Mouse (Mus musculus) testis, postnatal 14 days (tissue): ENCODE measurements around the gene Glb1l3.
"Not testable (repeated sequence)": the region's sequence is repeated elsewhere in the genome, so short reads cannot be mapped to it uniquely, and the experiment has no call there.

Experiments
- DNase-seq: peaks from one replicate; pipeline ENCODE4 v3.0.0; 2021; ENCODE audit warnings: low spot score

Glb1l3 gene

DNA sequence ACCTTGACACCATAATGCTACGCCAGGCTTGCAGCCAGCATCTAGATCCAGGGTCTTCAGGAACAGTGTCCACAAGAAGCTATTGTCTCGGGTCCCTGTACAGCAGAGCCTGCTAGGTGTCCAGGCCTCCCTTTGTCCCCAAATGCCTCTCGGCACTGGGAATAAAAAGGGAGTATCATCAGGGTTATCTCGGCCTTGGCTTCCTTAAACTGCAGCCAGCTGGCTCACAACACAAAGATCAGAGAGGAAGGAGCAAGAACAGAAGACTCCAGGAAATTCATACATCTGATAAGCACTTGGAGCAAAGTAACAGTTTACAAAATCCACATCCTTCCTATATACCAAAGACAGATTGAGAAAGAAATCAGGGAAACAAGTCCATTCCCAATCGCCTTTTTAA lies at the start of gene Glb1l3:
TSS of gene Glb1l3 (minus strand) at position 140 of the 400 bp plus-strand sequence.
- DNase-seq: peak; percentile 77

DNA sequence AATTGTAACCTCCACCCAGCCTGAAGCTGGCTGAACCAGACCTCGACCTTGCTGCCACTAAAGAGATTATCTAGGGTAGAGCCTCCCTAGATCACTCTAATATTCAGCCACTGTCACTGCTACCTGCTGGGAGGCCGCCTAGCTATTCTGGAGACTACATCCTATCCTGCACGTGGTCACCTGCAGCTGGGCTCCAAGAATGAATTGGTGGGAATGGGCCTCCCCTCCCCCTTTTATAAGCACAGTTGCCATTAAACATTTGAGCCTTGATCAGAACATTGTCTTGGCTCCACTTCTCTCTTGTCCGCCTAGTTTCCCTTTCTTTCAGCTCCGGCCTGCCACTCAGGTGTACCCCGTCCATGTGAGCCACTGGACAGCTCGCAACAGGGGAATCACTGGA lies 9.2 kb upstream of the Glb1l3 start:
- not testable (repeated sequence) for DNase-seq

DNA sequence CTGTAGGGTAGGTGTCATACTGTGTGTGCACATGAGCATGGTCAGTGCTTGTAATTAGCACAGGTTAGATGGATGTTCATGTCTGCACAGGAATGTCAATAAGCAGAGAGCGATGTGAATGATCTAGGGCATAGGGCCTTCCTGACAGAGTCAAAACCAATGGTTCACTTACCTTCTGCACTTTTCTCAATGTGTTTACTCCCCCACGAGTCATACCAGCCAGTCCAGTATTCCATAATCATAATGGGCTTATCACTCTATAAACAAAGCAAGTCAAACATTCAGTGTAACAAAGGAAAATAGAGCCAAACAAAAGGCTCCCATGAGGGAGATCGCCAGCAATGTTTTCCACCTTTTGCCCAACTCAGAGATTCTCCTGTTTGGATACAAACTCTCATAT lies 29.6 kb downstream of the Glb1l3 start:
- DNase-seq: no peak

DNA sequence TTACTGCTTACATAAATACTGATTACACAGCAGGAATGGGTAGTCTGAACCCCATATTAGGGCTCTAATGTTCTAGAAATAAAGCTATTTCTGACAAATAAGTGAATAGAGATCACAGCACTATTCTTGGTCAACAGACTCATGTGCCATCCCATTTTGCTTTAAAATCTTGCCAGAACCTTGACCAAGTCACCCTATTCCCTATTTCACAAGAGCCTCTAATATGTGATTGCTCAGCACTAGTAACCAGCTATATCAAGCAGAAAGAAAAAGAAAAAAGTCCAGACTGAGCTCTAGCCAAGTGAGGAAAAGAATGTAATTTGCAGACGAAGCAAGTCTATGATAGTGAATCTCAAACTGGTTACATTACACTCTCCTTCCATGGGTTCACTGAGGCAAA lies 40.7 kb downstream of the Glb1l3 start:
- DNase-seq: no peak

DNA sequence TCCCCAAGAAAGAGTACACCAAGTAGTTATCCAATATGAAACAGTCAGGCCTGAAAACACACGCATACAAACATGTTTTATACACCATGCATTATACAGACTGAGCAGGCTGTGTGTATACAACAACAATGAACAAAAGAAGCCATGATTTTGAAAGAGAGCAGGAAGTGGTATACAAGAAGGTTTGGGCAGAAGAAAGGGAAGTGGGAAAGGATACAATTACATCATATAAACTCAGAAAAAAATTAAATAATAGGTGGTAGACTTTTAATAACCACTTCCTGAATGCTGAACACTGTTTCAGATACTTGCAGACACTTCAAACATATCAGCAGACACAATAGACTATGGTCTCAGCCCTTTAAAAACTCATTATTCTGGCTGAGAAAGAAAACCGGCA lies 52.0 kb downstream of the Glb1l3 start:
- no peak for DNase-seq

DNA sequence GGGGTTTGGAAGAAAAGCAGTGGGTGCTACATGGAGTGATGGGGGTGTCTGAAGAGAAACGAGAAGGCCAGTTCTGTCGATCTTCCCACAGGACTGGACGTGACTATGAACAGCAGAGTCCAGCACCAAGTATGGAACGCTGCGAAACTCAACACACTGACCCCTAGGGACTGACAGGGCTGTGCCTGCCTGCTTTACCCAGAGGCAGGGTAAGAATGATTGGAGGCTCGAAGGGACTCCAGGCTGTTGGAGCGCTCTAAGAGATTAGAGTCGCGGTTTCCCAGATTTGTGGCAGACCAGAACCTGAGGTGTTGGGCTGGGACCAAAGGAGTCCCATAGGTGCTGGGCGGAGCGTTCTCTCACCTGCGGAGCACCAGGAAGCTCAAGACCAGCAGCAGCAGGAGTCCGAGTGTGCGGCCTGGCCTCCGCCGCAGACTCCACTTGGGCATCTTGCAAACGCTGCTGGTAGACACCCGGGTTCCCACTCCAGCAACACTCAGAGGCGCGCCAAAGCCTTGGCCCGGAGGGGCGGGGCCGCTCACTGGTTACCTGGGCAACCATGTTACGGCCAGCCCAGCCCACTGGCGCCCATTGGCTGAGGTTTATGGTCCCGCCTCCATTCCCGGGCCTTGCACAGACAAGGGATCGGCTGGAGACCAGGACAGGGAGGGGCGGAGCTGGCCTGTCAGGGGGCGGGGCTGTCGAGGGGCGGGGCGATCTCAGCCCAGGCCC lies 54.6 kb downstream of the Glb1l3 start, which contains the start of gene Glb1l2:
TSS of gene Glb1l2 (minus strand) at position 534 of the 732 bp plus-strand sequence.
- peak; percentile 96 for DNase-seq

DNA sequence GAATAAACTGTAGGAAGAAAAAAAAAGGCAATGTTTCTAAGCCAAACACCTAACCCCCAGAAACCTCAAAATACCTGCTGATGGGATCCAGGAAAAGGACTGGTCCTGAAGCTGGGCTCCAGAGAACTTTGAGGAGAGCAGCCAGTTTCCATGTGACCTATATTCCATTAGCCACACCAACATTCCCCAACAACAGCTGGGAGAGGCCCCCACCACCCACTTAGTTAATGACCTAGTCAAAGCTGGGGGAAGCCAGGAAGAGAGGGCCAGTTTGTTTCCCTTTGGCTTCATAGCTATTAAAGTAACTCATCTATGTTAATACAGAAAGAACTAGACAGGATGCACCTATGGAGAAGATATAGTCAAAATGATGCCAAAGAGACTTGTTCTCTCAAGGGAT lies 56.4 kb downstream of the Glb1l3 start:
- no peak for DNase-seq

DNA sequence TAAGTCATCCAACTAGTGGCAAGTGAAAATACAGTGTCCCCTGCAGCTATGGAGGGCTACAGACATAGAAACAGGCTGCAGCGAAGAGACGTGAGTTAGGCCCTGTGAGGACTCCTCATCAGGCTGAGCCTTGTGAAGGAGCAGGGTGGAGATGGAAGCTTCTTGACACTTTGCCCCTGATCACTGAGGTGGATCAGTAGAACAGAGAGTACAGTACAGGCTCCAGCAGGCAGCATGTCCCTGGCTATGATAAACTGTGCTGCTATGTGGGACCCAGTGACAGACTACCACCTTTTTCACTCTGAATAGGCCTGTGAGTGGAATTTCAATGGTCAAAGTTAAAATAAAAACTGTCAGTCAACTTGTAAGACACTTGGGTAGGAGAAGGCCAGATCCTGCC lies 60.3 kb downstream of the Glb1l3 start:
- no peak for DNase-seq

DNA sequence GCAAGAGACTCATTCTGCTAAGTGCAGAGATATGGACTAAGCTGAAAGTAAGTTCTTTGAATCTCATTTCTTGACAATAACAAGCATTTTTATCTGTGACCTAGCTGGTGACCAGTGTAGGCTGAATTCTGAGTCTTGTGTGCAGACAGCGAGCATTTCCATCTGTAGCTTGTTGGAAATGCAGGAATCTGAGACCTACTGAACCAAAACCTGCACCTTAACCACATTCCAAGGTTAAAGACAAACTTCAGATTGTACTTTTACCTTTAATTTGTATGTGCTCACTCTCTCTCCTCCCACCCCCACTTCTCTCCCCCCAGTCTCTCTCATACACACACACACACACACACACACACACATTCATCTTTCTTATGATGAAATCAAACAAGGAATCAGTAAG lies 62.0 kb downstream of the Glb1l3 start:
- no peak for DNase-seq

DNA sequence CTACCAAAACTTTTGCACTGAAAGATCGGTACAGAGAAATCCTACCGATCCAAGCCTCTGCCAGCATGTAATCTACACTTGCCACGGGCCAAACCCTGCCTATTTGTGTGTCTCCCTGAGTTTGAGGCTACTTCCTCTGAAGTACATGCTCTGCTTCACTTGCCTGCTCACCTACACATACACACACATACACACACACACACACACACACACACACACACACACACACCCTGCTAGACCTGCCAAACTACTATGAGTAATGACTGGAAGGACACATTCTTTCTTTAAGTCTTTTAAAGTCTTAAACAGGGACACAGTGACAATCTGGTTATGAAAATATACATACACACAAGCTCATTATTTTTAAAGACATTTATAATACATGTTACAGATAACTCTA lies 62.5 kb downstream of the Glb1l3 start:
- DNase-seq: no peak

DNA sequence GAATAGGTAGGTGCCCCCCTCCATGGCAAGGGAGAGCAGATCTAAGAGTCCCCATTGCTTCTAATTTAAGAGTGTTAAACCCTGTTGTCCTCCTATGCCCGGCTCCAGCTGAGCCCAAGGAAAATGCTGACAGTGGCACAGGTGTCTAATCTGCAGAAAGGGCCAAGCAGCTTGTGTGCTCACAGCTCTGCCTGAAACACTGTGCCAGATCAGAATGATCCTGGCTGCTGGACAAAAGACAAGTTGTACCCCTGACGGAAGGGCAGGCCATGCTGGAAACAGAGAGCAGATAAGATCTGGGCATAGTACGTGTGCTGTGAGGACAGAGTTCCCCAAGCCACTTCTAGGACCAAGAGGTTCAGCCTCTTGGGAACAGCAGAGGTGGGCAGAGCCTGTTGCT lies 67.9 kb downstream of the Glb1l3 start:
- peak; percentile 30 for DNase-seq

DNA sequence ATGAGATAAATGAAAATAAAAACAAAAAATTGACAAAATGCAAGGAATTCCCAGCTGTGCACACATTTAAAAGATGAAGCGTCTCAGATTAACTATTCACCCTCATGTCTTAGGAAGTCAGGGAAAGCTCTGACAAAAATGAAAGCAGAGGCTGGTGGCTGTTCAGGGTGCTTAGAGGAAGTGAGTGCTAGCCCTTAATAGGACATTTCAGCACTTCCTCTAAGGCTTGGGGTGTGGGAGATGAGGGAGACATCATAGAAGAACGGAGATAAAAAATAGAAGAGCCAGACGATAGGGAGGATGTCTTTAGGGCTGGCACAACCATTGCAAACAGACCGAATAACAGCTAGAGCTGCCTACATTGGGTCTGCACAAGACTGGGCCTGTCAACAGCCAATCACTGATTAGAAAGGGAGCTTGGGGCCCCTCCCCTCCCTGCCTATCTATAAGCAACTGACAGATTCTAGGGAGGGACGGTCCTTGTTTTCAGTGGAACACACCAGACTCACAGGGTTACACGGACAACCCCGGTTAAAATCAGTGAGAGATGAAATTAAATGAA lies 77.2 kb downstream of the Glb1l3 start:
- no peak for DNase-seq

DNA sequence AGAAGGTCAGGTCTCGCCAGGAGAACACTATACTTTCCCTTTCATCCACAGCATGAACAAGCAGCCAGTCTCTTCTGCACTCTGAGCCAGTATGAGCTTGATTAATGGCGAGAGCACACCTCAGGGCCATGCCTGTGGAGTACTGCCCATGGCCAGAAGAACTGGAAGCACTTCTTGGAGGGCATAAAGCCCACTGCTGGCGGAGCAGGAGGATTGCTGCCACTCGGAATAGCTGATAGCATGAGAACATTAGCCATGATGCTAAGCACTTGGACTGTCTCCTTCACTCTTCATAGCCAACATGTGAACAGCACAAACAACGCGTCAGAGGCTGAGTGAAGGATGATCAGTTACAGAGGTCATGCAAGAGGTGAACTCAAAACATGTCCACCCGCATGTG lies 82.3 kb downstream of the Glb1l3 start:
- no peak for DNase-seq

DNA sequence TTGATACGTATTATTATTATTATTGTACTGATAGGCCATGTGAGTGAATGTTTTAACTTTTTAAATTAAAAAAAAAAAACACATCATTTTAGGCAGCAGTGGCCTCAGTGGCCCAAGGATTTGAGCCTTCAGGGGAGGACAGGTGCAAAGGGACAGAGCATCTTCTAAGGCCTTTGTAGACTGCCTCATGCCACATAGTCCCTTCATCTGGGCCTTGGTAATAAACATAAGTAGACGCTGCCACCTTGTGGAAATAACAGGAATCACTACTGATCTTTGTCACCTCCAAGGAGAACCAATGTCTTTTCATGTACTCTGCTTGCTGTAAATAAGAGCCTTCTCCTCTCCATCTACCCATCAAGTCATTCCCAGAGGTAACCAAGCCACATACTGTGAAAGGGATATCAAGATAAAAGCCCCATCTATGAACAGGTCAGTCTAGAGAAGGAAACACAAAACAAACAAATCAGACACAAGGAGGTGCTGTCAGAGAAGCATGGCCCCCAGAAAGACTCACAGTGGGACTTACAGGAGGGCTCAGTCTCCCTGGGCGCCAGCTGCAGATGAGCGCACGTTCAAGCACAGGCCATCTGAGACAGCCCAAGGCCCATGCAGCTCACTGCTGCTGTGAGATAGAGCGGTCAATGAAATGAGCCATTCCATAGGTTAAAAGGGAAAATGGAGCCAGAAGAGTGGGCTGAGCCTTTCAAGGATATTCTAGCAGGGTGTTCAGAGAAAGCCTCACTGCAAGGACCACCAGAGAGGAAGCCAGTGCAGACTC lies 84.4 kb downstream of the Glb1l3 start:
- no peak for DNase-seq

DNA sequence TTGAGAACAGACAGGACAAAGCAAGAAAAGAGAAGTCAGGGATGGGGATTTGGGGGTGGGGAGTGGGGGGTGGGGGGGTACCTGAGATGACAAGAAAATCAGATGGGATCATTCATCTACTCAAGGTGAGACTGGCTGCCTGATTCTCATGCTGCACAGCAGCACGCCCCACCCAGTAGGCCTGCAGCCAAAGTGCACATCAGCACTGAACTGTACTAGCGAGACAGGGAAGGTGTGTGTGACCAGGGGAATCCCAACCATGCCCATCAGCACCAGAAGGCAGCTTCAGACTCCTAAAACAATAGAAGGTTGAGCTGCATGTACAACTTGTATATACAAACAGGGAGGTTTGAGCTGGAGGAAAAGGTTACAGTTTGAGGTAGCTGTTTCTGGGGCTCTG lies 85.0 kb downstream of the Glb1l3 start:
- DNase-seq: no peak

DNA sequence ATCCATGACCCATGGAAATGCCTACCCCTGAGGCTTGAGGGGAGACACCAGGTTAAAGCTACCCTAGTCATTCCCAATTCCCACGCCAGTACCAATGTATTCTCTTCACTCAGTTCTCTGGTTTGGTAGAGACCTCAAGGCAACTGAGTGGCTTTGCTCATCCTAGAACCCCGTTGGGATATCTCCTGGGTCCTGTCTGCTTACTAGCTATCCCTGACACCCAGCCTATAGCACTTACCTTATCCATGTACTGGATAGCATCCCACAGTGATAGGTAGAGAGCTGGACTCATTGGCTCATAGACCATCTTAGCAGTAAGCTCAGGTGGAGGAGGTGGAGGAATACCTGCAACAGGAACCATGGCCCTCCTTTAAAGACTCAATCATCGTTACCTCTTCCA lies 92.5 kb downstream of the Glb1l3 start:
- no peak for DNase-seq
